Mouse (Mus musculus): Measurements from ENCODE around the gene Park7.
A peak's percentile ranks its signal among the peaks of the same experiment; 100 is the strongest.

The Park7 gene

GRCm38 (mm10) chr4:150914290-150914733 is at the start of gene Park7, which contains the start of gene Tnfrsf9:
TSS of gene Park7 (minus strand) at chr4:150914437.
TSS of gene Tnfrsf9 (plus strand) at chr4:150914562.
- peak; percentile 95 to 96 for DNase-seq (ENCODE audit: low spot score in 2 of 2)

GRCm38 (mm10) chr4:150963711-150964110 is 49.5 kb upstream of the Park7 start:
- no peak for DNase-seq (ENCODE audit: low spot score in 2 of 2)

- DNase-seq (ENCODE audit: low spot score in 2 of 2) = no peak
These were observed 48.0 kb upstream of the Park7 start for GRCm38 (mm10) chr4:150962231-150962630.

- no peak for DNase-seq (ENCODE audit: low spot score in 2 of 2)
These were observed 44.3 kb upstream of the Park7 start for GRCm38 (mm10) chr4:150958536-150958935.

GRCm38 (mm10) chr4:150957106-150957458 is 42.8 kb upstream of the Park7 start:
- DNase-seq (ENCODE audit: low spot score in 2 of 2) = no peak

- no peak for DNase-seq (ENCODE audit: low spot score in 2 of 2)
These were observed 42.3 kb upstream of the Park7 start for GRCm38 (mm10) chr4:150956369-150957105.

GRCm38 (mm10) chr4:150950972-150951371 is 36.7 kb upstream of the Park7 start:
- no peak for DNase-seq (ENCODE audit: low spot score in 2 of 2)

- DNase-seq (ENCODE audit: low spot score in 2 of 2) = no peak
These were observed 30.5 kb upstream of the Park7 start for GRCm38 (mm10) chr4:150944707-150945106.

GRCm38 (mm10) chr4:150939991-150940651 is 25.9 kb upstream of the Park7 start:
- no peak for DNase-seq (ENCODE audit: low spot score in 2 of 2)

GRCm38 (mm10) chr4:150938063-150938452 is 23.8 kb upstream of the Park7 start:
- no peak for DNase-seq (ENCODE audit: low spot score in 2 of 2)

- peak in 1 of 2 experiments; percentile 15 for DNase-seq (ENCODE audit: low spot score in 2 of 2)
These were observed 23.2 kb upstream of the Park7 start for GRCm38 (mm10) chr4:150937293-150938062.

- no peak for DNase-seq (ENCODE audit: low spot score in 2 of 2)
These were observed 19.3 kb upstream of the Park7 start for GRCm38 (mm10) chr4:150933503-150933902.

GRCm38 (mm10) chr4:150927789-150928188 is 13.6 kb upstream of the Park7 start:
- DNase-seq (ENCODE audit: low spot score in 2 of 2) = no peak

GRCm38 (mm10) chr4:150926924-150927705 is 12.9 kb upstream of the Park7 start:
- no peak for DNase-seq (ENCODE audit: low spot score in 2 of 2)

- no peak for DNase-seq (ENCODE audit: low spot score in 2 of 2)
These were observed 11.7 kb upstream of the Park7 start for GRCm38 (mm10) chr4:150925923-150926322.

- DNase-seq (ENCODE audit: low spot score in 2 of 2) = no peak
These were observed 10.7 kb upstream of the Park7 start for GRCm38 (mm10) chr4:150924936-150925335.

GRCm38 (mm10) chr4:150924308-150924707 is 10.1 kb upstream of the Park7 start:
- no peak for DNase-seq (ENCODE audit: low spot score in 2 of 2)

- DNase-seq (ENCODE audit: low spot score in 2 of 2) = no peak
These were observed 7.0 kb upstream of the Park7 start for GRCm38 (mm10) chr4:150921206-150921605.

- DNase-seq (ENCODE audit: low spot score in 2 of 2) = no peak
These were observed 3.2 kb upstream of the Park7 start for GRCm38 (mm10) chr4:150917336-150918027.

- no peak for DNase-seq (ENCODE audit: low spot score in 2 of 2)
These were observed 1.1 kb upstream of the Park7 start for GRCm38 (mm10) chr4:150915181-150915906.
